Mouse (Mus musculus): Measurements from ENCODE around the gene Fam214b. TPM values are rescaled to one million over a fixed set of nuclear protein-coding genes. Genes with fewer than 3 reads are reported as not detected.

Gene Fam214b
- total RNA-seq (2012; rRNA removed) (0.95 and 1.3 TPM in 2 replicates), polyA plus RNA-seq (2012; ENCODE audit: insufficient read depth in 1 of 2, insufficient read length in 2 of 2, low read depth in 1 of 2, low replicate concordance in 2 of 2, missing spikeins in 1 of 2) (1 to 10 TPM in 1 of 2 experiments, not detected in 1; 3.8 TPM)

- Histone ChIP-seq H3K27ac (ENCODE audit: control insufficient read depth, low read depth, low read length) (peak within 1 kb of the TSS; percentile 34), H3K36me3 (ENCODE audit: control insufficient read depth in 1 of 2, insufficient read depth in 2 of 2, low read length in 2 of 2) (peaks cover 0 to 13% of the 10 kb centered on the region in 2 experiments; a peak in 2 of 4 replicates), H3K4me3 (ENCODE audit: control insufficient read depth in 1 of 2, insufficient read depth in 1 of 2, low read depth in 2 of 2, low read length in 2 of 2) (peak within 1 kb of the TSS; percentile 53 to 80), H3K9me3 (replicated peaks; ENCODE audit: insufficient read depth, low read length) (no peaks in the 10 kb centered on the region), H3K27me3 (ENCODE audit: control insufficient read depth in 1 of 2, insufficient read depth in 2 of 2, low read length in 2 of 2) (no peaks in the 10 kb centered on the region), H3K79me2 (ENCODE audit: control insufficient read depth, insufficient read depth, low read length, poor library complexity) (no peaks in the 10 kb centered on the region), H3K9ac (ENCODE audit: control insufficient read depth, low read depth, low read length, poor library complexity, severe bottlenecking) (peak within 1 kb of the TSS; percentile 54), H3K4me1 (ENCODE audit: control insufficient read depth in 1 of 2, insufficient read depth in 2 of 2, low read length in 2 of 2) (peaks cover 7 to 29% of the 10 kb centered on the region in 2 experiments)
- TF ChIP-seq NELFE (IDR thresholded peaks at IDR 0.05; ENCODE audit: low read depth, low read length) (0 out of 2 replicates have a peak, but pooled peaks have one; percentile 15), ZMIZ1 (IDR thresholded peaks at IDR 0.05; ENCODE audit: low read depth, low read length) (no peak), EP300 (IDR thresholded peaks at IDR 0.05; ENCODE audit: low read depth in 1 of 2, low read length in 2 of 2) (no peak), ZKSCAN1 (IDR thresholded peaks at IDR 0.05; ENCODE audit: low read depth, low read length) (no peak), BHLHE40 (IDR thresholded peaks at IDR 0.05; ENCODE audit: borderline replicate concordance, low read depth, low read length) (peak; percentile 88), SIN3A (IDR thresholded peaks at IDR 0.05; ENCODE audit: low read length) (peak; percentile 94), CTCF (IDR thresholded peaks at IDR 0.05 in 2 of 3, conservative IDR thresholded peaks at IDR 0.05 in 1 of 3; ENCODE audit: control insufficient read depth in 1 of 3, insufficient read depth in 1 of 3, low read depth in 2 of 3, low read length in 3 of 3, poor library complexity in 1 of 3, severe bottlenecking in 1 of 3) (no peak), POLR2AphosphoS5 (IDR thresholded peaks at IDR 0.05; ENCODE audit: borderline replicate concordance, low read depth, low read length) (no peak), MAX (IDR thresholded peaks at IDR 0.05; ENCODE audit: low read length) (peak; percentile 93), RAD21 (IDR thresholded peaks at IDR 0.05; ENCODE audit: low read depth, low read length) (no peak), TBP (IDR thresholded peaks at IDR 0.05; ENCODE audit: low read depth, low read length) (no peak), NRF1 (IDR thresholded peaks at IDR 0.05; ENCODE audit: insufficient read depth, low read depth, low read length, poor library complexity, severe bottlenecking) (peak; percentile 83), HCFC1 (IDR thresholded peaks at IDR 0.05; ENCODE audit: low read depth, low read length) (peak; percentile 64), ELF1 (IDR thresholded peaks at IDR 0.05; ENCODE audit: low read depth, low read length) (no peak), MYC (IDR thresholded peaks at IDR 0.05; ENCODE audit: low read depth, low read length) (peak; percentile 51; the same call in 1 of the 2 replicates), RCOR1 (IDR thresholded peaks at IDR 0.05; ENCODE audit: low read depth, low read length) (no peak), CHD1 (IDR thresholded peaks at IDR 0.05; ENCODE audit: low read depth, low read length) (no peak), KAT2A (conservative IDR thresholded peaks at IDR 0.05; ENCODE audit: low read depth, low read length) (no peak), MEF2A (IDR thresholded peaks at IDR 0.05; ENCODE audit: extremely low read depth, insufficient replicate concordance, low read depth, low read length, poor library complexity, severe bottlenecking) (no peak), MAZ (IDR thresholded peaks at IDR 0.05; ENCODE audit: low read depth, low read length) (peak; percentile 14; the same call in 1 of the 2 replicates), UBTF (IDR thresholded peaks at IDR 0.05; ENCODE audit: borderline replicate concordance, insufficient read depth, low read depth, low read length) (no peak), GABPA (IDR thresholded peaks at IDR 0.05; ENCODE audit: low read depth, low read length) (no peak), MXI1 (IDR thresholded peaks at IDR 0.05; ENCODE audit: low read depth, low read length) (peak; percentile 97), USF1 (IDR thresholded peaks at IDR 0.05; ENCODE audit: low read depth, low read length) (peak; percentile 83), USF2 (IDR thresholded peaks at IDR 0.05; ENCODE audit: borderline replicate concordance in 1 of 2, insufficient read depth in 1 of 2, low read depth in 1 of 2, low read length in 2 of 2) (0 out of 4 replicates have a peak, but pooled peaks of 1 of the 2 experiments have one; percentile 18), ETS1 (IDR thresholded peaks at IDR 0.05; ENCODE audit: low read depth, low read length) (peak; percentile 20; the same call in 1 of the 2 replicates)
- peak; percentile 97 for DNase-seq (ENCODE audit: low read depth, low spot score)
Measured at GRCm38 (mm10) chr4:43045659-43046302, at the start of gene Fam214b. TSS of gene Fam214b (minus strand) at chr4:43046220.
